Mouse (Mus musculus) thymus, postnatal 25 days (tissue): ENCODE results near the gene 2010003K11Rik.
"Not testable (repeated sequence)": the region's sequence is repeated elsewhere in the genome, so short reads cannot be mapped to it uniquely, and the experiment has no call there.

Experiments
- DNase-seq: peaks from one replicate; pipeline ENCODE4 v3.0.0; 2022

Gene 2010003K11Rik

GRCm38 (mm10) chr19:4455071-4455800 lies 43.1 kb downstream of the 2010003K11Rik start:
- no peak for DNase-seq

GRCm38 (mm10) chr19:4454040-4454439 lies 44.3 kb downstream of the 2010003K11Rik start:
- not testable (repeated sequence) for DNase-seq

DNA sequence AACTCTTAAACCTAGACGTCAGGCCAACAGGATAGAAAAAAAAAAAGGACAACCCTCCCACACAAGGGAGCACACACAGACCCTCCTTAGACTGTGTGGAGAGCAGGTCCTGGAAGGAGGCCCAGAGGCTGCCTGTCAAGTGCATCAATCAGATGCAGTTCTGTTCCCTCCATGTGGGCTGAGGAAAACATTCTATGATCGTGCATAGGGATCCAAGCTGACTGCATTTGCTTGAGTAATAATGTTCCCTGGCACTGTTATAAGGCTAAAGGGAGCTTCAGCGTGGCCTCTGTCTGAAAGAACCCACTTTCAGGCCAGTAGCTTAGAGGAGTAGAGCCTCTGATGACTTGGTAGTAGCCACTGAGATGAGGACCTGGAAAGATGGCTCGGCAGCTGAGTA lies 45.9 kb downstream of the 2010003K11Rik start:
- no peak for DNase-seq

DNA sequence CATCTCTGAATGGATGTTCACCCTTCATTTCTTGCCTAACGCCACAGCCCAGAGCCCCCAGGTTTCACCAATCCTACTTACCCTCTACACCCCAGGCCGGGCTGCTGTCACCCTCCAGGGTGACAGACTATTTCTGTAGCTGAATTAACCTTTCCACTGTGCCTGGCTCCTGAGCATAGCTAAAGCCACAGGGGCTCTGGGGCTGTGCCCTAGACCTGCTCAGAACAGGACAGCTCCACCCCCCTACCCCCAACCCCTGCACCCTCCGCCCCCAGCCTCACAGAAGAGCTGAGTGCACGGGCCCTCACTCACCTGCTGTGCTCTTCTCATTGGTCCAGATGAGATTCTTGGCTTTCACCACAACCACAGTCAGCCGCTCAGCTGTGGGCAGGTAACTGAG lies 46.4 kb downstream of the 2010003K11Rik start:
- DNase-seq = no peak

GRCm38 (mm10) chr19:4451098-4451497 lies 47.3 kb downstream of the 2010003K11Rik start:
- no peak for DNase-seq

DNA sequence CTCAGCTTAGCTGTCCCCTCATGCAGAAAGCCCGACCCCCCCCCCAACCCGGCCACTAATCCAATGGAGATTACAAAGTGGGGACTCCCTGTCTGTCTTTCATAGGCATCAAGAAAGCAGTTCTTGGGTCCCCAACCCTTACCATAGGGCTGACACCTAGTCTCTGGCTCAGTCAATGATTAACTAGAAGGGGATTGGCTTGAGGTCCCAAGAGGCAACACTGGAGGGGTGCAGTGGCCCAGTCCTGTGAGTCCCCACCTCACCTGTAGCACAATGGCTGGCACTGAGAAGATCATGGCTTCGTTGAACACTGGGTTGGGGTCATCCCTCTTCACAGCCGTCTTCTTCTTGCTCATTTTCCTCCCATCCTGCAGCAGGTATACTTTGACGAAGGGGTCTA lies 47.7 kb downstream of the 2010003K11Rik start:
- no peak for DNase-seq

- no peak for DNase-seq
Measured at GRCm38 (mm10) chr19:4449230-4449629, 49.2 kb downstream of the 2010003K11Rik start.

GRCm38 (mm10) chr19:4447445-4447844 lies 50.9 kb downstream of the 2010003K11Rik start:
- DNase-seq = no peak
